Mouse (Mus musculus) bone marrow, adult 2 months (tissue): ENCODE measurements at regions not wholly inside any gene's neighbourhood (a gene's known extent, or its start where the extent isn't known, plus 50 kb on each side); places are given as distances from the start of the nearest gene placed in this dataset.
"Not testable (repeated sequence)": the region's sequence is repeated elsewhere in the genome, so short reads cannot be mapped to it uniquely, and the experiment has no call there.

Experiments
- H3K27ac ChIP-seq: fragments of 200-500 bp; 2 replicates; pipeline ENCODE4 v1.5.1; 2012; ENCODE audit warnings: low read depth, mild to moderate bottlenecking, control low read depth, inconsistent platforms, low read length; ENCODE audit not compliant: control insufficient read depth, poor library complexity, insufficient read depth
- H3K4me1 ChIP-seq: fragments of 200-500 bp; 2 replicates; pipeline ENCODE4 v1.6.1; 2011; ENCODE audit warnings: low read length; ENCODE audit not compliant: control insufficient read depth, insufficient read depth
- H3K4me3 ChIP-seq: fragments of 200-500 bp; replicated peaks from 2 replicates; pipeline ENCODE3; 2011; ENCODE audit warnings: mild to moderate bottlenecking, low read depth, low read length, control low read depth; ENCODE audit not compliant: control insufficient read depth
- CTCF ChIP-seq: fragments of 200-500 bp; IDR thresholded peaks from 2 replicates; pipeline ENCODE4 v1.5.1; 2011; ENCODE audit warnings: low read length, control low read depth; ENCODE audit not compliant: control insufficient read depth, insufficient read depth
- POLR2A ChIP-seq: fragments of 200-500 bp; IDR thresholded peaks from 2 replicates; pipeline ENCODE4 v1.6.1; 2011; ENCODE audit warnings: low read depth, mild to moderate bottlenecking, control low read depth, low read length, borderline replicate concordance; ENCODE audit not compliant: control insufficient read depth
- WGBS: fragments of 180-500 bp; shearing (Covaris S2); methylation state at CpG from one replicate; pipeline ENCODE4 v1.1.7; 2018; 5-methylcytosine and 5-hydroxymethylcytosine counted together

- Histone ChIP-seq H3K4me1 (peaks cover 3% of the 10 kb centered on the region; the same call in 1 of the 2 replicates), H3K27ac (peak overlapping the region; percentile 53; the same call in 1 of the 2 replicates), H3K4me3 (no peak overlapping the region)
- no peak for TF ChIP-seq CTCF
- TF ChIP-seq POLR2A = no peak
- 13% methylated on average over 11 of the region's 11 CpGs for WGBS
These were observed 287.4 kb downstream of the 4933412E24Rik start for GRCm38 (mm10) chr15:59728817-59729560.

DNA sequence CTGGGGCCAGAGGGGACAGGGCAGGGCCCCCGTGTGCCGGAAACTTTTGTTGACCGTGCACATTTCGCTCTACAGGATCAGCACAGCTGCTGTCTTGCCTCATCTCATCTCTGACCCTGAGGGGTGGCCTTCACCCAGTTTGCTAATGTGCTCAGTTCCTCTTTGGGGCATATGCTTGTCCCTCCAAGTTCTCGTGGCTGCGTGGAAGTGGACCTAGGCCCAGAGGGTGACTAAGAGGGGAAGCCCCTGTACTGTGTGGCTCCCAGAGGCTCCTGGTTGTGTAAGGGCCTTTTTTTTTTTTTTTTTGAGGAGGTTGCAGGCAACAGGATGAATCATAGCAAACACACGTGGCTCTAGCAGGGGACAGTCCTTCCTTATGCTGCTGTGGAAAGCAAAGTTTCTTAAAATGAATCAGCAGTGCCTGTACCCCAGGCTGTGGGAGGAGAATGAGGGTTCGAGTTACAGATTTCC lies 288.2 kb downstream of the 4933412E24Rik start:
- Histone ChIP-seq H3K4me3 (no peak overlapping the region), H3K27ac (peak overlapping the region; percentile 72)

DNA sequence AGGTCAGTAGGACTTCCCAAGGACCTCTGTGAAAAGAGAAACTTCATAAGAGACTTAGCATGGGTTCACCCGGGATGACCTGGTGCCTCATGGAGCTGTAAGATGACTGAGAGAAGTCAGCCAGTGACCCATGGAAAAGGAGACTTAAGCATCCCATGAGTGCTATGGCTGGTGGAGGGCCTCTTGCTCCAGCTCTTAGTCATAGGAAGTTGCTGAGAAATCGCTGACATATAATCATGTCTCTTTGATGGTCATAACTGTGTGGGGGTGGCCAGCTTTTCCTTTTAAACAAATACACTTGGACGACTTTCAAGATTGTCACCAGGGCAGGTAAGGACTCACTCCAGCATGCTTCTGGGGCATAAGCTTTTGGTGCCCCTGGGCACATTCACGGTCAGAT lies 290.5 kb downstream of the 4933412E24Rik start:
- no peak overlapping the region for H3K27ac ChIP-seq
- TF ChIP-seq POLR2A = no peak
- TF ChIP-seq CTCF = no peak
- H3K4me3 ChIP-seq = no peak overlapping the region
- H3K4me1 ChIP-seq = peaks cover 8% of the 10 kb centered on the region
- 66% methylated on average over 4 of the region's 4 CpGs for WGBS

More for the DNA sequence above, 288.2 kb downstream of the 4933412E24Rik start:
- H3K4me1 ChIP-seq = peaks cover 3% of the 10 kb centered on the region; the same call in 1 of the 2 replicates
- 8% methylated on average over 8 of the region's 8 CpGs for WGBS
- no peak for TF ChIP-seq CTCF
- no peak for TF ChIP-seq POLR2A

DNA sequence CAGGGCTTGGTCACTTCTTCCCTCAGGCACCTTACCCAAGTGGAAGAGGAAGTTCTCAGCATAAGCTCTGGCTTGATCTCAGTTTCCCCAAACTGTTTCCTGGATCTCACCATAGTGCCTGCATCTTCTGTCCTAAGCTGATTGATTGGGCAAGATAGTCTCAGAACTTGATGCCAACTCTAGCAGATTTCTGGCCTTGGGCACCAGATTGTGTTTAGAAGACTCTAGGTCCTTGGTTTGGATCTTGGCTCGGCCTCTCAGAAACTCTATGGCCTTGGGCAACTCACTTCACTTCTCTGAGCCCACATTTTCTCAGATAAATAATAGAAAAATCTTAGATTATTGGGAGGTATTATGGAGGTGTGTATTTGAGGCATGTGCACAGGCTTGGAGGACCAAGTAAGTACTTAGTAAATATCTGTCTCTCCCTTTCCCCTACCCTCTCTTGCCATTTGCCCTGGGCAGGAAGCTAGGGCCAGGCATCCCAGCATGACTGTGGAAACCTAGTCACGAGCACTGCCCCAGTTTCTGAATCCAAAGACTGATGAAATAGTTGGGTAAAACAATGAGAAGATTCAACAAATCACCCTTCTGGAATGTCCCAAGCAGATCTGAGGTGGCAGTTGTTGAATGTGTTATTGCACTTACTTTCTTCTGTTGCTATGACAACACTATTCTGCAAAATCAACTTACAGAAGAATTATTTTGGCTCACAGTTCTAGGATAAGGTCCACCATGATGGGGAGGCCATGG lies 293.6 kb downstream of the 4933412E24Rik start:
- Histone ChIP-seq H3K4me1 (peaks cover 7% of the 10 kb centered on the region), H3K4me3 (no peak overlapping the region), H3K27ac (no peak overlapping the region)
- TF ChIP-seq POLR2A (no peak), CTCF (no peak)
- 68% methylated on average over 2 of the region's 2 CpGs for WGBS

GRCm38 (mm10) chr15:59721420-59721819 lies 295.0 kb downstream of the 4933412E24Rik start:
- no peak overlapping the region for H3K4me3 ChIP-seq
- TF ChIP-seq POLR2A (no peak), CTCF (no peak)
- H3K4me1 ChIP-seq = peaks cover 4% of the 10 kb centered on the region
- WGBS = 6% methylated on average over 4 of the region's 4 CpGs
- peak overlapping the region; percentile 55 for H3K27ac ChIP-seq

GRCm38 (mm10) chr15:59721018-59721417 lies 295.4 kb downstream of the 4933412E24Rik start:
- H3K27ac ChIP-seq = peak overlapping the region; percentile 55
- no peak overlapping the region for H3K4me3 ChIP-seq
- TF ChIP-seq POLR2A = no peak
- 11% methylated on average over 6 of the region's 6 CpGs for WGBS
- H3K4me1 ChIP-seq = peaks cover 4% of the 10 kb centered on the region

DNA sequence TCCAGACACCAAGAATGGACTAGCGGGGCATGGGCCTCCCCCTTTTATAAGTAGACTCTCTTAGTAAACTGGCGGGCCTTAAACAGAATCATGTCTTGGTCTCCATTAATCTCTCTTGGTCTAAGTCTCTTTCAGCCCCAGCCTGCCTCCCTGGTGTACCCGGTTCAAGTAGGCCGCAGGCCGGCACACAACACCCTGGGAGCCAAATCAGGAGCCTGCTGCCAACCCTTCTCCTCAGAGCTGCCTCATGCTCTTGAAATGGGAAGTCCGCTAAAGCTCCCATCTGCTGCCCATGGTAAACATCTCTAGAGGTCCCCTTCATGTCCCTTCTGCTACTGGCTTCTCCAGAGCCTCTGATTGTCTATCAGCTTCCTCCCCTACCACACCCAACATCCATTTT lies 296.3 kb downstream of the 4933412E24Rik start:
- Histone ChIP-seq H3K4me1 (peaks cover 4% of the 10 kb centered on the region), H3K4me3 (no peak overlapping the region), H3K27ac (no peak overlapping the region)
- TF ChIP-seq CTCF (no peak), POLR2A (no peak)
- WGBS = 60% methylated on average over 6 of the region's 6 CpGs

- WGBS = 46% methylated on average over 6 of the region's 6 CpGs
- not testable (repeated sequence) for H3K4me3 ChIP-seq, H3K4me1 ChIP-seq, H3K27ac ChIP-seq
These were observed 296.9 kb downstream of the 4933412E24Rik start for GRCm38 (mm10) chr15:59719383-59720128.
